Mouse (Mus musculus): ENCODE results near the gene Rptor.
A peak's percentile ranks its signal among the peaks of the same experiment; 100 is the strongest.

Rptor gene

GRCm38 (mm10) chr11:119602763-119603526 is at the start of gene Rptor:
TSS of gene Rptor (plus strand) at chr11:119602905.
- no peaks in the 10 kb centered on the region for H3K27me3 ChIP-seq (ENCODE audit: control insufficient read depth, insufficient read depth, low read length, poor library complexity, severe bottlenecking)
- H3K36me3 ChIP-seq (ENCODE audit: control insufficient read depth, insufficient read depth, low read length, poor library complexity, severe bottlenecking), result 0 out of 2 replicates have a peak, but pooled peaks cover 2% of the 10 kb centered on the region
- peak; percentile 97 for DNase-seq (ENCODE audit: low read depth, low spot score)

GRCm38 (mm10) chr11:119554706-119555105 is 48.0 kb upstream of the Rptor start:
- peaks cover 5% of the 10 kb centered on the region; the same call in 1 of the 2 replicates for H3K27me3 ChIP-seq (ENCODE audit: control insufficient read depth, insufficient read depth, low read length, poor library complexity, severe bottlenecking)
- no peaks in the 10 kb centered on the region for H3K36me3 ChIP-seq (ENCODE audit: control insufficient read depth, insufficient read depth, low read length, poor library complexity, severe bottlenecking)
- DNase-seq (ENCODE audit: low read depth, low spot score), result no peak

GRCm38 (mm10) chr11:119555170-119555569 is 47.5 kb upstream of the Rptor start:
- Histone ChIP-seq H3K36me3 (ENCODE audit: control insufficient read depth, insufficient read depth, low read length, poor library complexity, severe bottlenecking) (no peaks in the 10 kb centered on the region), H3K27me3 (ENCODE audit: control insufficient read depth, insufficient read depth, low read length, poor library complexity, severe bottlenecking) (peaks cover 4% of the 10 kb centered on the region; the same call in 1 of the 2 replicates)
- no peak for DNase-seq (ENCODE audit: low read depth, low spot score)

- no peaks in the 10 kb centered on the region for H3K36me3 ChIP-seq (ENCODE audit: control insufficient read depth, insufficient read depth, low read length, poor library complexity, severe bottlenecking)
These were observed 44.5 kb upstream of the Rptor start for GRCm38 (mm10) chr11:119557940-119558869.

GRCm38 (mm10) chr11:119558870-119559610 is 43.7 kb upstream of the Rptor start:
- Histone ChIP-seq H3K36me3 (ENCODE audit: control insufficient read depth, insufficient read depth, low read length, poor library complexity, severe bottlenecking) (no peaks in the 10 kb centered on the region), H3K27me3 (ENCODE audit: control insufficient read depth, insufficient read depth, low read length, poor library complexity, severe bottlenecking) (peaks cover 4% of the 10 kb centered on the region; the same call in 1 of the 2 replicates)
- DNase-seq (ENCODE audit: low read depth, low spot score), result no peak

More at GRCm38 (mm10) chr11:119557940-119558869, 44.5 kb upstream of the Rptor start:
- no peak for DNase-seq (ENCODE audit: low read depth, low spot score)
- H3K27me3 ChIP-seq (ENCODE audit: control insufficient read depth, insufficient read depth, low read length, poor library complexity, severe bottlenecking), result peaks cover 4% of the 10 kb centered on the region; the same call in 1 of the 2 replicates

- DNase-seq (ENCODE audit: low read depth, low spot score), result no peak
- no peaks in the 10 kb centered on the region for H3K36me3 ChIP-seq (ENCODE audit: control insufficient read depth, insufficient read depth, low read length, poor library complexity, severe bottlenecking)
- peaks cover 4% of the 10 kb centered on the region; the same call in 1 of the 2 replicates for H3K27me3 ChIP-seq (ENCODE audit: control insufficient read depth, insufficient read depth, low read length, poor library complexity, severe bottlenecking)
These were observed 40.4 kb upstream of the Rptor start for GRCm38 (mm10) chr11:119562286-119562685.

- 0 out of 2 replicates have a peak, but pooled peaks cover under 1% of the 10 kb centered on the region for H3K27me3 ChIP-seq (ENCODE audit: control insufficient read depth, insufficient read depth, low read length, poor library complexity, severe bottlenecking)
- H3K36me3 ChIP-seq (ENCODE audit: control insufficient read depth, insufficient read depth, low read length, poor library complexity, severe bottlenecking), result no peaks in the 10 kb centered on the region
These were observed 39.5 kb upstream of the Rptor start for GRCm38 (mm10) chr11:119563166-119563565.

GRCm38 (mm10) chr11:119564383-119564782 is 38.3 kb upstream of the Rptor start:
- DNase-seq (ENCODE audit: low read depth, low spot score), result no peak
- no peaks in the 10 kb centered on the region for H3K36me3 ChIP-seq (ENCODE audit: control insufficient read depth, insufficient read depth, low read length, poor library complexity, severe bottlenecking)
- H3K27me3 ChIP-seq (ENCODE audit: control insufficient read depth, insufficient read depth, low read length, poor library complexity, severe bottlenecking), result no peaks in the 10 kb centered on the region

More at GRCm38 (mm10) chr11:119563166-119563565, 39.5 kb upstream of the Rptor start:
- DNase-seq (ENCODE audit: low read depth, low spot score), result no peak

GRCm38 (mm10) chr11:119565021-119565420 is 37.7 kb upstream of the Rptor start:
- Histone ChIP-seq H3K36me3 (ENCODE audit: control insufficient read depth, insufficient read depth, low read length, poor library complexity, severe bottlenecking) (no peaks in the 10 kb centered on the region), H3K27me3 (ENCODE audit: control insufficient read depth, insufficient read depth, low read length, poor library complexity, severe bottlenecking) (no peaks in the 10 kb centered on the region)
- DNase-seq (ENCODE audit: low read depth, low spot score), result no peak

GRCm38 (mm10) chr11:119565684-119566083 is 37.0 kb upstream of the Rptor start:
- Histone ChIP-seq H3K36me3 (ENCODE audit: control insufficient read depth, insufficient read depth, low read length, poor library complexity, severe bottlenecking) (no peaks in the 10 kb centered on the region), H3K27me3 (ENCODE audit: control insufficient read depth, insufficient read depth, low read length, poor library complexity, severe bottlenecking) (no peaks in the 10 kb centered on the region)
- DNase-seq (ENCODE audit: low read depth, low spot score), result no peak

GRCm38 (mm10) chr11:119566188-119566587 is 36.5 kb upstream of the Rptor start:
- Histone ChIP-seq H3K36me3 (ENCODE audit: control insufficient read depth, insufficient read depth, low read length, poor library complexity, severe bottlenecking) (no peaks in the 10 kb centered on the region), H3K27me3 (ENCODE audit: control insufficient read depth, insufficient read depth, low read length, poor library complexity, severe bottlenecking) (no peaks in the 10 kb centered on the region)
- DNase-seq (ENCODE audit: low read depth, low spot score), result no peak

- Histone ChIP-seq H3K36me3 (ENCODE audit: control insufficient read depth, insufficient read depth, low read length, poor library complexity, severe bottlenecking) (no peaks in the 10 kb centered on the region), H3K27me3 (ENCODE audit: control insufficient read depth, insufficient read depth, low read length, poor library complexity, severe bottlenecking) (no peaks in the 10 kb centered on the region)
- DNase-seq (ENCODE audit: low read depth, low spot score), result no peak
These were observed 30.2 kb upstream of the Rptor start for GRCm38 (mm10) chr11:119572316-119573010.

- DNase-seq (ENCODE audit: low read depth, low spot score), result no peak
- Histone ChIP-seq H3K27me3 (ENCODE audit: control insufficient read depth, insufficient read depth, low read length, poor library complexity, severe bottlenecking) (no peaks in the 10 kb centered on the region), H3K36me3 (ENCODE audit: control insufficient read depth, insufficient read depth, low read length, poor library complexity, severe bottlenecking) (no peaks in the 10 kb centered on the region)
These were observed 25.9 kb upstream of the Rptor start for GRCm38 (mm10) chr11:119576855-119577254.

- Histone ChIP-seq H3K36me3 (ENCODE audit: control insufficient read depth, insufficient read depth, low read length, poor library complexity, severe bottlenecking) (no peaks in the 10 kb centered on the region), H3K27me3 (ENCODE audit: control insufficient read depth, insufficient read depth, low read length, poor library complexity, severe bottlenecking) (no peaks in the 10 kb centered on the region)
- DNase-seq (ENCODE audit: low read depth, low spot score), result no peak
These were observed 25.0 kb upstream of the Rptor start for GRCm38 (mm10) chr11:119577721-119578120.

Measured in splenic B cell, adult 2 months (primary cell).